Mouse (Mus musculus): ENCODE data around the gene Pip5k1c.

GRCm38 (mm10) chr10:81345162-81345534 lies 52.4 kb downstream of the Pip5k1c start:
- no peak for TF ChIP-seq CTCF (IDR thresholded peaks at IDR 0.05; ENCODE audit: borderline replicate concordance, insufficient read depth, low read depth, low read length)
- no peak for TF ChIP-seq POLR2A (IDR thresholded peaks at IDR 0.05; ENCODE audit: borderline replicate concordance, insufficient read depth, low read length)

Data from cerebellum, adult 2 months (tissue).